Mouse (Mus musculus) hindbrain, embryonic 12.5 days (tissue): Measurements from ENCODE around the gene Hoxa7. TPM values are rescaled to one million over a fixed set of nuclear protein-coding genes. Genes with fewer than 3 reads are reported as not detected.
A peak's percentile ranks its signal among the peaks of the same experiment; 100 is the strongest.

ENCODE experiments used
- ATAC-seq: fragments of 200-750 bp; cut with Nextera tagmentation; 2 replicates; pipeline ENCODE4 v1.8.0; 2017; ENCODE audit warnings: moderate TSS enrichment; ENCODE audit not compliant: low FRiP score
- H3K27ac ChIP-seq: fragments of 300-500 bp; sonication (generic); 2 replicates; pipeline ENCODE4 v1.5.1; 2016; ENCODE audit warnings: mild to moderate bottlenecking
- H3K27me3 ChIP-seq: fragments of 300-500 bp; sonication (generic); 2 replicates; pipeline ENCODE4 v1.6.1; 2016; ENCODE audit warnings: mild to moderate bottlenecking
- H3K36me3 ChIP-seq: fragments of 300-500 bp; sonication (generic); 2 replicates; pipeline ENCODE4 v1.6.1; 2016; ENCODE audit warnings: mild to moderate bottlenecking
- H3K4me1 ChIP-seq: fragments of 300-500 bp; sonication (generic); 2 replicates; pipeline ENCODE4 v1.6.1; 2016
- H3K4me2 ChIP-seq: fragments of 300-500 bp; sonication (generic); replicated peaks from 2 replicates; pipeline ENCODE4 v1.6.1; 2016; ENCODE audit warnings: mild to moderate bottlenecking
- H3K4me3 ChIP-seq: fragments of 300-500 bp; sonication (generic); 2 replicates; pipeline ENCODE4 v1.5.1; 2016; ENCODE audit warnings: mild to moderate bottlenecking
- H3K9ac ChIP-seq: fragments of 300-500 bp; sonication (generic); 2 replicates; pipeline ENCODE4 v1.6.1; 2016; ENCODE audit warnings: mild to moderate bottlenecking, moderate library complexity
- H3K9me3 ChIP-seq: fragments of 300-500 bp; sonication (generic); replicated peaks from 2 replicates; pipeline ENCODE4 v1.6.1; 2016; ENCODE audit warnings: mild to moderate bottlenecking
- WGBS: fragments of 180-500 bp; shearing (Covaris S2); methylation state at CpG from one replicate; pipeline ENCODE4 v1.1.7; 2016; 5-methylcytosine and 5-hydroxymethylcytosine counted together
- polyA plus RNA-seq: library from polyadenylated mRNA; unstranded; fragments of >200 nt; fragmentation: Nextera tagmentation; extraction: Ambion mirVana; gene quantifications from 2 replicates; pipeline ENCODE4 v1.2.1, GENCODE M21; 2016

Gene Hoxa7
- polyA plus RNA-seq, 1 experiment from 2014 or later, result 0.79 TPM

- WGBS, result 1% methylated on average over 24 of the region's 24 CpGs
- Histone ChIP-seq H3K4me3 (no peak overlapping the region), H3K27me3 (peaks cover 89% of the 10 kb centered on the region), H3K4me1 (peaks cover 9% of the 10 kb centered on the region), H3K27ac (no peak overlapping the region), H3K9me3 (no peaks in the 10 kb centered on the region), H3K36me3 (no peaks in the 10 kb centered on the region), H3K4me2 (no peak overlapping the region), H3K9ac (no peak overlapping the region)
- ATAC-seq, result no peak
Measured at GRCm38 (mm10) chr6:52262463-52263320, 41.0 kb upstream of the Hoxa7 start.

GRCm38 (mm10) chr6:52261751-52262462, 40.3 kb upstream of the Hoxa7 start:
- WGBS, result 2% methylated on average over 9 of the region's 9 CpGs
- no peaks in the 10 kb centered on the region for H3K36me3 ChIP-seq
- no peak overlapping the region for H3K27ac ChIP-seq
- peaks cover 9% of the 10 kb centered on the region for H3K4me1 ChIP-seq
- peaks cover 91% of the 10 kb centered on the region for H3K27me3 ChIP-seq
- no peak overlapping the region for H3K9ac ChIP-seq
- no peaks in the 10 kb centered on the region for H3K9me3 ChIP-seq
- no peak for ATAC-seq
- no peak overlapping the region for H3K4me3 ChIP-seq
- no peak overlapping the region for H3K4me2 ChIP-seq

GRCm38 (mm10) chr6:52260654-52261575, 39.3 kb upstream of the Hoxa7 start, which contains the start of gene Hoxa13:
Gene Hoxa13 (minus strand): TSS chr6:52260880.
- Histone ChIP-seq H3K4me1 (peaks cover 9% of the 10 kb centered on the region), H3K36me3 (no peaks in the 10 kb centered on the region), H3K27ac (no peak within 1 kb of the TSS), H3K27me3 (peaks cover 90% of the 10 kb centered on the region), H3K4me3 (peak within 1 kb of the TSS; percentile 26), H3K9me3 (no peaks in the 10 kb centered on the region), H3K4me2 (peak within 1 kb of the TSS; percentile 41), H3K9ac (no peak within 1 kb of the TSS)
- ATAC-seq, result no peak
- 2% methylated on average over 44 of the region's 72 CpGs for WGBS

- peaks cover 9% of the 10 kb centered on the region for H3K4me1 ChIP-seq
- peaks cover 90% of the 10 kb centered on the region for H3K27me3 ChIP-seq
- no peak overlapping the region for H3K9ac ChIP-seq
- ATAC-seq, result no peak
- peak overlapping the region; percentile 16 for H3K4me3 ChIP-seq
- H3K9me3 ChIP-seq, result no peaks in the 10 kb centered on the region
- H3K4me2 ChIP-seq, result peak overlapping the region; percentile 41; the same call in 1 of the 2 replicates
- WGBS, result 0% methylated on average over 39 of the region's 39 CpGs
- no peaks in the 10 kb centered on the region for H3K36me3 ChIP-seq
- no peak overlapping the region for H3K27ac ChIP-seq
Measured at GRCm38 (mm10) chr6:52259811-52260261, 38.2 kb upstream of the Hoxa7 start.

GRCm38 (mm10) chr6:52259081-52259790, 37.6 kb upstream of the Hoxa7 start:
- no peak for ATAC-seq
- Histone ChIP-seq H3K9me3 (no peaks in the 10 kb centered on the region), H3K4me2 (0 out of 2 replicates have a peak overlapping the region, but pooled peaks have one; percentile 41), H3K4me1 (peaks cover 9% of the 10 kb centered on the region), H3K27me3 (peaks cover 86% of the 10 kb centered on the region), H3K4me3 (0 out of 2 replicates have a peak overlapping the region, but pooled peaks have one; percentile 16), H3K36me3 (no peaks in the 10 kb centered on the region), H3K9ac (no peak overlapping the region), H3K27ac (no peak overlapping the region)
- under 1% methylated on average over 25 of the region's 25 CpGs for whole genome bisulfite sequencing

- H3K4me3 ChIP-seq, result no peak overlapping the region
- under 1% methylated on average over 6 of the region's 6 CpGs for WGBS
- no peak overlapping the region for H3K27ac ChIP-seq
- H3K4me1 ChIP-seq, result peaks cover 12% of the 10 kb centered on the region
- H3K9me3 ChIP-seq, result no peaks in the 10 kb centered on the region
- H3K4me2 ChIP-seq, result no peak overlapping the region
- ATAC-seq, result no peak
- H3K27me3 ChIP-seq, result peaks cover 86% of the 10 kb centered on the region
- H3K9ac ChIP-seq, result no peak overlapping the region
- H3K36me3 ChIP-seq, result no peaks in the 10 kb centered on the region
Measured at GRCm38 (mm10) chr6:52256956-52257355, 35.3 kb upstream of the Hoxa7 start.

GRCm38 (mm10) chr6:52253511-52254500, 32.2 kb upstream of the Hoxa7 start:
- Histone ChIP-seq H3K4me3 (no peak overlapping the region), H3K9ac (no peak overlapping the region), H3K9me3 (no peaks in the 10 kb centered on the region), H3K36me3 (no peaks in the 10 kb centered on the region), H3K27ac (no peak overlapping the region), H3K27me3 (peaks cover 92% of the 10 kb centered on the region), H3K4me1 (0 out of 2 replicates have a peak, but pooled peaks cover 2% of the 10 kb centered on the region), H3K4me2 (no peak overlapping the region)
- 1% methylated on average over 59 of the region's 59 CpGs for WGBS
- no peak for ATAC-seq

GRCm38 (mm10) chr6:52252775-52253376, 31.2 kb upstream of the Hoxa7 start:
- Histone ChIP-seq H3K27me3 (peaks cover 92% of the 10 kb centered on the region), H3K36me3 (no peaks in the 10 kb centered on the region), H3K4me3 (no peak overlapping the region), H3K9ac (no peak overlapping the region), H3K9me3 (no peaks in the 10 kb centered on the region), H3K4me2 (no peak overlapping the region), H3K4me1 (0 out of 2 replicates have a peak, but pooled peaks cover 2% of the 10 kb centered on the region), H3K27ac (no peak overlapping the region)
- ATAC-seq, result no peak
- under 1% methylated on average over 35 of the region's 35 CpGs for WGBS

- under 1% methylated on average over 24 of the region's 24 CpGs for WGBS
- no peak for ATAC-seq
- H3K9me3 ChIP-seq, result no peaks in the 10 kb centered on the region
- H3K4me1 ChIP-seq, result 0 out of 2 replicates have a peak, but pooled peaks cover 2% of the 10 kb centered on the region
- no peak overlapping the region for H3K9ac ChIP-seq
- peaks cover 93% of the 10 kb centered on the region for H3K27me3 ChIP-seq
- H3K4me2 ChIP-seq, result no peak overlapping the region
- H3K27ac ChIP-seq, result no peak overlapping the region
- H3K4me3 ChIP-seq, result no peak overlapping the region
- H3K36me3 ChIP-seq, result no peaks in the 10 kb centered on the region
Measured at GRCm38 (mm10) chr6:52252016-52252774, 30.5 kb upstream of the Hoxa7 start.
